Mouse (Mus musculus): ENCODE data around the gene Hoxa4.

GRCm38 (mm10) chr6:52223939-52224760 is 32.6 kb upstream of the Hoxa4 start:
- TF ChIP-seq CTCF (IDR thresholded peaks at IDR 0.05; ENCODE audit: low read depth): no peak
- TF ChIP-seq EP300 (optimal IDR thresholded peaks at IDR 0.05): no peak

Data from stomach, postnatal 0 days (tissue).